Mouse (Mus musculus): ENCODE measurements around the gene Prlr.

The Prlr gene

GRCm38 (mm10) chr15:10177083-10177482 lies at the start of gene Prlr:
Prlr (plus strand) TSS chr15:10177238.
- no peak for DNase-seq (ENCODE audit: low read depth)

- no peak for DNase-seq (ENCODE audit: low read depth)
Observed at GRCm38 (mm10) chr15:10133781-10134180, 43.3 kb upstream of the Prlr start.

- no peak for DNase-seq (ENCODE audit: low read depth)
Observed at GRCm38 (mm10) chr15:10134889-10135288, 42.1 kb upstream of the Prlr start.

- DNase-seq (ENCODE audit: low read depth), result peak; percentile 17
Observed at GRCm38 (mm10) chr15:10144520-10144919, 32.5 kb upstream of the Prlr start.

- no peak for DNase-seq (ENCODE audit: low read depth)
Observed at GRCm38 (mm10) chr15:10148196-10148595, 28.8 kb upstream of the Prlr start.

- DNase-seq (ENCODE audit: low read depth), result no peak
Observed at GRCm38 (mm10) chr15:10160663-10161062, 16.4 kb upstream of the Prlr start.

- DNase-seq (ENCODE audit: low read depth), result no peak
Observed at GRCm38 (mm10) chr15:10175078-10175477, 2.0 kb upstream of the Prlr start.

GRCm38 (mm10) chr15:10175656-10176055 lies 1.4 kb upstream of the Prlr start:
- no peak for DNase-seq (ENCODE audit: low read depth)

GRCm38 (mm10) chr15:10177519-10178130 lies 587 bp downstream of the Prlr start:
- DNase-seq (ENCODE audit: low read depth), result no peak

GRCm38 (mm10) chr15:10178131-10178566 lies 1.1 kb downstream of the Prlr start:
- DNase-seq (ENCODE audit: low read depth), result no peak

GRCm38 (mm10) chr15:10180694-10181093 lies 3.7 kb downstream of the Prlr start:
- DNase-seq (ENCODE audit: low read depth), result no peak

- no peak for DNase-seq (ENCODE audit: low read depth)
Observed at GRCm38 (mm10) chr15:10192101-10192630, 15.1 kb downstream of the Prlr start.

- no peak for DNase-seq (ENCODE audit: low read depth)
Observed at GRCm38 (mm10) chr15:10200991-10201390, 24.0 kb downstream of the Prlr start.

- no peak for DNase-seq (ENCODE audit: low read depth)
Observed at GRCm38 (mm10) chr15:10202504-10203302, 25.7 kb downstream of the Prlr start.

GRCm38 (mm10) chr15:10210261-10210770 lies 33.3 kb downstream of the Prlr start:
- DNase-seq (ENCODE audit: low read depth), result no peak

- DNase-seq (ENCODE audit: low read depth), result no peak
Observed at GRCm38 (mm10) chr15:10211992-10212391, 35.0 kb downstream of the Prlr start.

- no peak for DNase-seq (ENCODE audit: low read depth)
Observed at GRCm38 (mm10) chr15:10213213-10213612, 36.2 kb downstream of the Prlr start.

GRCm38 (mm10) chr15:10213710-10214109 lies 36.7 kb downstream of the Prlr start:
- no peak for DNase-seq (ENCODE audit: low read depth)

GRCm38 (mm10) chr15:10215719-10216118 lies 38.7 kb downstream of the Prlr start:
- DNase-seq (ENCODE audit: low read depth), result no peak

GRCm38 (mm10) chr15:10216189-10216588 lies 39.2 kb downstream of the Prlr start:
- DNase-seq (ENCODE audit: low read depth), result no peak

GRCm38 (mm10) chr15:10223614-10224155 lies 46.6 kb downstream of the Prlr start:
- no peak for DNase-seq (ENCODE audit: low read depth)

GRCm38 (mm10) chr15:10225701-10226100 lies 48.7 kb downstream of the Prlr start:
- no peak for DNase-seq (ENCODE audit: low read depth)

- DNase-seq (ENCODE audit: low read depth), result no peak
Observed at GRCm38 (mm10) chr15:10228636-10229035, 51.6 kb downstream of the Prlr start.

Data from 416B (cell line).